Mouse (Mus musculus) small intestine, adult 2 months (tissue): Measurements from ENCODE around the gene Ifi214. TPM values are rescaled to one million over a fixed set of nuclear protein-coding genes. Genes with fewer than 3 reads are reported as not detected.
"Not testable (repeated sequence)": the region's sequence is repeated elsewhere in the genome, so short reads cannot be mapped to it uniquely, and the experiment has no call there.

ENCODE experiments used
- H3K27ac ChIP-seq: fragments of 200-500 bp; 2 replicates; pipeline ENCODE4 v1.5.1; 2012; ENCODE audit warnings: low read depth, low read length, control low read depth, inconsistent platforms; ENCODE audit not compliant: insufficient read depth
- H3K27me3 ChIP-seq: fragments of 200-500 bp; 2 replicates; pipeline ENCODE4 v1.6.1; 2012; ENCODE audit warnings: mild to moderate bottlenecking, moderate library complexity, low read length, inconsistent platforms; ENCODE audit not compliant: control insufficient read depth, insufficient read depth
- H3K36me3 ChIP-seq: fragments of 200-500 bp; 2 replicates; pipeline ENCODE4 v1.6.1; 2012; ENCODE audit warnings: mild to moderate bottlenecking, low read length, control low read depth, inconsistent platforms; ENCODE audit not compliant: control insufficient read depth, insufficient read depth
- H3K4me1 ChIP-seq: fragments of 200-500 bp; 2 replicates; pipeline ENCODE4 v1.6.1; 2012; ENCODE audit warnings: low read length, inconsistent platforms, mixed read lengths; ENCODE audit not compliant: control insufficient read depth, insufficient read depth, insufficient read length
- H3K4me3 ChIP-seq: fragments of 200-500 bp; 2 replicates; pipeline ENCODE4 v1.5.1; 2012; ENCODE audit warnings: low read depth, mild to moderate bottlenecking, control low read depth, inconsistent platforms, low read length, moderate library complexity
- CTCF ChIP-seq: fragments of 200-500 bp; IDR thresholded peaks from 2 replicates; pipeline ENCODE4 v1.5.1; 2012; ENCODE audit warnings: low read depth, mild to moderate bottlenecking, control low read depth, inconsistent platforms, low read length, moderate library complexity, mixed read lengths; ENCODE audit not compliant: insufficient replicate concordance, insufficient read length; ENCODE audit errors: extremely low read depth
- POLR2A ChIP-seq: fragments of 200-500 bp; IDR thresholded peaks from 2 replicates; pipeline ENCODE4 v1.6.1; 2012; ENCODE audit warnings: low read depth, mild to moderate bottlenecking, control low read depth, inconsistent platforms, low read length, moderate library complexity
- WGBS: fragments of 180-500 bp; shearing (Covaris S2); methylation state at CpG from one replicate; pipeline ENCODE4 v1.1.7; 2018; 5-methylcytosine and 5-hydroxymethylcytosine counted together
- polyA plus RNA-seq: library from polyadenylated mRNA; depleted of rRNA; stranded (reverse); fragments of >200 nt; gene quantifications from 2 replicates; pipeline ENCODE4 v1.2.3, GENCODE M21; 2012; rRNA removed

Ifi214 gene
- polyA plus RNA-seq, result not detected in 2 replicates

GRCm38 (mm10) chr1:173535791-173536190, at the start of gene Ifi214:
Ifi214 (minus strand) TSS chr1:173535957.
- 82% methylated on average over 3 of the region's 3 CpGs for WGBS
- H3K27ac ChIP-seq, H3K4me1 ChIP-seq, H3K36me3 ChIP-seq, H3K27me3 ChIP-seq, H3K4me3 ChIP-seq: not testable (repeated sequence)

DNA sequence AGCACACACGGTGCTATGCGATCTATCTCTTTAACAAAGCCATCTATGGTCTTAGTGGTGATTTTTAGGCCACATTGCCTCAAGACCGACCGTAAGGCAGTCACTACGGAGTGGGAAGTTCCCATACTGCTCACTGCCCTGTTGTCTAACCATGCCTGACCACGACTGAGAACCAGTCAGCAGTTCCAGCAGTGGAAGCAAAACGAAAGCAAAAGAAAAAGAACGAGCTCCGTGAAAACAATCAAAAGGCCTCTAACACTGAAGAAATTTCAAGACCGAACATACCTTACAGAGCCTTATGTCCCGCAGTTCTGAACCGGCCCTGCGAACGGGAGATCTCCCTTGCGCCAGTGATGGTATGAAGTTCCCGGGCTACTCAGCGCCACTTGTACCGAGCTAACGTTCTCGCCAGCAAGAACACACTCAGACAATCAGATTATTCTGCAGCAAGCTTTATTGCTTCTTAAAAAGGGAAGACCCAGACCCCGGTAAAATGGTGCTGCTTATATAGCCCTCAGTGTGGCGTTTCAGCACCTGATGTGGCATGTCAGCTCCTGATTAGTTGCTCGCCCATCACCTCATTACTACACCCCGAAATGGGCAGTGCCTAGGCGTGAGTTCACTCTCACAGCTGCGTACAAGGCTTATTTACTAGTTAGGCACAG, 44.3 kb upstream of the Ifi214 start:
- no peak overlapping the region for H3K27ac ChIP-seq
- H3K4me1 ChIP-seq, result no peaks in the 10 kb centered on the region
- 92% methylated on average over 26 of the region's 26 CpGs for WGBS
- H3K27me3 ChIP-seq, result no peaks in the 10 kb centered on the region
- TF ChIP-seq CTCF (no peak), POLR2A (no peak)
- H3K36me3 ChIP-seq, result no peaks in the 10 kb centered on the region
- H3K4me3 ChIP-seq, result no peak overlapping the region

DNA sequence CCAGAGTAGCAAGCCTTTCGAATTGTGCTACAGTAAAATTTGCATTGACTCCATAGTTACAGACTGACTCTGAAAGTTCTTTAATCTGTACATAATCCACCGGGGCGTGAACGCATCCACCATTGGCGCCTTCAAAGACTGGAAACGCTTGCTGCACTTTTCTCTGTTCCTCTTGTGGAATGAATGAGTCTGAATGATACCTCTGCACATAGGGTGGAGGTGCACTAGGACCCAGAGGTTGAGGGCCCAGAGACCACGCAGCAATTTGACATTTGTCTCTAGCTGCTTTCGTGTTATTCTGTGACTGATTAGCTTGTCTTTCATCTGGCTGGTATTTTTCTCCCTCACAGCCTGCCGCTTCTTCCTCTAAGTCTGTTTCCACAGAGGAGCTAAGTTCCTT, 43.3 kb upstream of the Ifi214 start:
- WGBS, result 94% methylated on average over 9 of the region's 9 CpGs
- no peak overlapping the region for H3K4me3 ChIP-seq
- H3K36me3 ChIP-seq, result no peaks in the 10 kb centered on the region
- no peak for TF ChIP-seq CTCF
- TF ChIP-seq POLR2A, result no peak
- H3K4me1 ChIP-seq, result no peaks in the 10 kb centered on the region
- H3K27ac ChIP-seq, result no peak overlapping the region
- H3K27me3 ChIP-seq, result no peaks in the 10 kb centered on the region

- not testable (repeated sequence) for H3K27ac ChIP-seq, H3K27me3 ChIP-seq, H3K4me3 ChIP-seq, H3K4me1 ChIP-seq, H3K36me3 ChIP-seq
- WGBS, result 75% methylated on average over 5 of the region's 5 CpGs
Observed at GRCm38 (mm10) chr1:173550491-173551050, 14.8 kb upstream of the Ifi214 start.

- H3K27ac ChIP-seq, H3K4me3 ChIP-seq, H3K27me3 ChIP-seq, H3K36me3 ChIP-seq, H3K4me1 ChIP-seq: not testable (repeated sequence)
- WGBS, result 89% methylated on average over 3 of the region's 3 CpGs
Observed at GRCm38 (mm10) chr1:173548798-173549197, 13.0 kb upstream of the Ifi214 start.

- no peaks in the 10 kb centered on the region for H3K4me1 ChIP-seq
- TF ChIP-seq POLR2A (no peak), CTCF (no peak)
- H3K27me3 ChIP-seq, result no peaks in the 10 kb centered on the region
- no peak overlapping the region for H3K4me3 ChIP-seq
- H3K27ac ChIP-seq, result no peak overlapping the region
- H3K36me3 ChIP-seq, result no peaks in the 10 kb centered on the region
Observed at GRCm38 (mm10) chr1:173521452-173521851, 14.3 kb downstream of the Ifi214 start.

DNA sequence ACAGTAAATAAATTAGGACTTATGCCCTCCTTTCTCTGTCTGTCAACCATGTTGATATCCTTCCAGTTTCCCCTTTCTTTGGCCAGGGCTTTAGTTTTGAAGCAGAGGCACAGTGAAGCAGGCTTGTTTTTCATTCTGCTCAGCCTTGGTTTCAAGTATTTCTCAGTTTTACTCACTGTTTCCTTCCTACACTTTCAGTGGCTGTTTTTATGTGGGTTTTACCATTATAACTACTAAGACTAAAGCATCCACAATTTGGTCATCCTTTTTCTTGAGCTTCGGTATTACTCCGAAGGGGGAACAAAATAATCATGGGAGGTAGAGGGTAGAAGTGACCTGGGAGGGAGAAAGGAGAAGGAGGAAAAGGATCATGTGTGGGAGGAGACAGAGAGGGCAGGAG, 25.2 kb downstream of the Ifi214 start:
- H3K36me3 ChIP-seq, H3K4me3 ChIP-seq, H3K4me1 ChIP-seq, H3K27ac ChIP-seq, H3K27me3 ChIP-seq: not testable (repeated sequence)
- 85% methylated on average over 2 of the region's 2 CpGs for WGBS

DNA sequence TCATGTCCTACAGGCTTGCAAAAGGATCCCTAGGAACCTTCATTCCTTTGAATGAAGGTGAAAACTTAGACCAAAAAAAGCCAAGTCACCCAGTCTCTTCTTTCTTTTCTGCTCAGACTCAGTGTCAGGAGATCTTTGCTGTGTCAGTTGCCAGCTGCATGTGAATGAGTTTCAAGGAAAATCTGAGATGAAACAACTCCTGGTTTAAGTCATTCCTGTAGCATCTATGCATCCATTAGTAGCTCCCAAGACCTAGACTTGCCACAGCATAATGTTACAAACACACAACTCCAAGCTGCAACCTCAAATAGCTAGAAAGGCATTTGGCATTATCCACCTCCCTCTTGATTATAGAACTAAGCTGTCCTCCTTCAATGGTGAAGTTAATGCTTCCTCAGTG, 44.3 kb downstream of the Ifi214 start:
- H3K27me3 ChIP-seq, H3K36me3 ChIP-seq, H3K27ac ChIP-seq, H3K4me1 ChIP-seq, H3K4me3 ChIP-seq: not testable (repeated sequence)

GRCm38 (mm10) chr1:173490812-173491480, 44.8 kb downstream of the Ifi214 start, which contains the start of gene Ifi206:
Ifi206 (minus strand) TSS chr1:173491041.
- H3K36me3 ChIP-seq, H3K4me3 ChIP-seq, H3K4me1 ChIP-seq, H3K27me3 ChIP-seq: not testable (repeated sequence)
- WGBS, result 59% methylated on average over 3 of the region's 3 CpGs
- peak within 1 kb of the TSS; percentile 35 for H3K27ac ChIP-seq

- not testable (repeated sequence) for H3K36me3 ChIP-seq, H3K27ac ChIP-seq, H3K4me3 ChIP-seq, H3K4me1 ChIP-seq, H3K27me3 ChIP-seq
- 90% methylated on average over 3 of the region's 3 CpGs for WGBS
Observed at GRCm38 (mm10) chr1:173481182-173481574, 54.6 kb downstream of the Ifi214 start.

GRCm38 (mm10) chr1:173480399-173481181, 55.2 kb downstream of the Ifi214 start:
- H3K36me3 ChIP-seq, H3K27me3 ChIP-seq, H3K4me1 ChIP-seq, H3K4me3 ChIP-seq, H3K27ac ChIP-seq: not testable (repeated sequence)
- 92% methylated on average over 5 of the region's 5 CpGs for WGBS
